Mouse (Mus musculus) CH12.LX (cell line): ENCODE data around the gene Alg12.

Experiments
- CHD1 ChIP-seq: IDR thresholded peaks from 2 replicates; pipeline ENCODE4 v1.6.1; 2012; ENCODE audit warnings: low read depth, low read length, improper control_type of control experiment, inconsistent platforms
- CTCF ChIP-seq, 2 experiments: IDR thresholded peaks in 1 of 2; conservative IDR thresholded peaks in 1 of 2; 2 replicates each; pipeline ENCODE4 v1.5.1; 2011 to 2012; ENCODE audit warnings: low read depth in 2 of 2, low read length in 2 of 2, improper control_type of control experiment in 1 of 2, inconsistent platforms in 1 of 2, mild to moderate bottlenecking in 1 of 2, moderate library complexity in 1 of 2
- E2F4 ChIP-seq: IDR thresholded peaks from 2 replicates; pipeline ENCODE4 v1.6.1; 2011; ENCODE audit warnings: low read depth, low read length, improper control_type of control experiment; ENCODE audit not compliant: insufficient replicate concordance
- EP300 ChIP-seq: IDR thresholded peaks from 2 replicates; pipeline ENCODE4 v1.6.1; 2011; ENCODE audit warnings: low read length, improper control_type of control experiment
- MAX ChIP-seq: IDR thresholded peaks from 2 replicates; pipeline ENCODE4 v1.6.1; 2011; ENCODE audit warnings: low read length, improper control_type of control experiment
- MAZ ChIP-seq: IDR thresholded peaks from 2 replicates; pipeline ENCODE4 v1.6.1; 2012; ENCODE audit warnings: low read depth, mild to moderate bottlenecking, inconsistent platforms, low read length, improper control_type of control experiment, moderate library complexity
- MXI1 ChIP-seq: IDR thresholded peaks from 2 replicates; pipeline ENCODE4 v1.6.1; 2011; ENCODE audit warnings: mild to moderate bottlenecking, low read depth, low read length, improper control_type of control experiment
- MYC ChIP-seq: IDR thresholded peaks from 2 replicates; pipeline ENCODE4 v1.6.1; 2011; ENCODE audit warnings: low read depth, mild to moderate bottlenecking, improper control_type of control experiment, low read length
- POLR2A ChIP-seq: IDR thresholded peaks from 2 replicates; pipeline ENCODE4 v1.6.1; 2011; ENCODE audit warnings: low read depth, mild to moderate bottlenecking, improper control_type of control experiment, low read length
- TCF12 ChIP-seq: IDR thresholded peaks from 2 replicates; pipeline ENCODE4 v1.6.1; 2014; ENCODE audit warnings: low read depth, mild to moderate bottlenecking, inconsistent platforms, low read length, improper control_type of control experiment
- USF1 ChIP-seq: IDR thresholded peaks from 2 replicates; pipeline ENCODE4 v1.6.1; 2014; ENCODE audit warnings: low read depth, mild to moderate bottlenecking, inconsistent platforms, low read length, improper control_type of control experiment

GRCm38 (mm10) chr15:88857361-88857760, 38.2 kb upstream of the Alg12 start:
- TF ChIP-seq POLR2A, result no peak
- TF ChIP-seq TCF12, result no peak
- TF ChIP-seq MAX, result no peak
- no peak for TF ChIP-seq EP300
- no peak for TF ChIP-seq MAZ
- no peak for TF ChIP-seq MXI1
- no peak for TF ChIP-seq CTCF (conservative IDR thresholded peaks at IDR 0.05 in 1 of 2, IDR thresholded peaks at IDR 0.05 in 1 of 2; ENCODE audit: low read depth in 2 of 2, low read length in 2 of 2)
- TF ChIP-seq USF1, result no peak
- no peak for TF ChIP-seq E2F4
- no peak for TF ChIP-seq MYC
- no peak for TF ChIP-seq CHD1
